Mouse (Mus musculus): ENCODE measurements around the gene C5ar2. TPM values are rescaled to one million over a fixed set of nuclear protein-coding genes. Genes with fewer than 3 reads are reported as not detected.

The C5ar2 gene
- polyA plus RNA-seq, 1 experiment from 2014 or later = 1.1 TPM

DNA sequence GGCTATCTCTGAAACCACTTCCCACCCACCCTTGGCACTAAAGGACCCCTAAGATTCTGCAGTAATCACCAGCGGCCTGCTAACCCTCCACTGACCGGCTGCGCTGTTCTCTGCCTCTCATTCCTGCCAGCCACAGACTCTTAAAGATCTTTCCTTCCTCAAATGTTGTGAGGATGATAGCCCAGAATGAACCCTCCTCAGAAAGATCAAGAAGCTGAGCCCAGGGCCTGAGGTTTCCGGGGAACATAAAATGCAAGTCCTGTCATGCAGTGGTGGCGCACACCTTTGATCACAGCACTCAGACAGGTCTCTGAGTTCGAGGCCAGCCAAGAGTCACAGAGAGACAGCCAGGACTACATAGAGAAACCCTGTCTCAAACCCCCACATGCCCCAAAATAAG lies 1.8 kb downstream of the C5ar2 start:
- peaks cover 6% of the 10 kb centered on the region; the same call in 1 of the 2 replicates for H3K4me1 ChIP-seq (ENCODE audit: insufficient read depth, low read depth, low read length)
- ATAC-seq (no peak), DNase-seq (ENCODE audit: low spot score) (no peak)
- no peak overlapping the region for H3K4me3 ChIP-seq (ENCODE audit: low read depth, low read length)
- H3K27me3 ChIP-seq (replicated peaks; ENCODE audit: insufficient read depth, low read length) = no peaks in the 10 kb centered on the region
- TF ChIP-seq CTCF (IDR thresholded peaks at IDR 0.05) (no peak), EP300 (IDR thresholded peaks at IDR 0.05) (no peak)
- H3K27ac ChIP-seq (ENCODE audit: low read length) = no peak overlapping the region
- H3K9ac ChIP-seq (replicated peaks; ENCODE audit: low read depth) = no peak overlapping the region
- no peaks in the 10 kb centered on the region for H3K9me3 ChIP-seq (ENCODE audit: low read length)
- H3K36me3 ChIP-seq (ENCODE audit: insufficient read depth, low read length) = no peaks in the 10 kb centered on the region
- WGBS = 77% methylated on average over 6 of the region's 6 CpGs
- H3K4me2 ChIP-seq (replicated peaks; ENCODE audit: low read depth, low read length) = no peak overlapping the region

DNA sequence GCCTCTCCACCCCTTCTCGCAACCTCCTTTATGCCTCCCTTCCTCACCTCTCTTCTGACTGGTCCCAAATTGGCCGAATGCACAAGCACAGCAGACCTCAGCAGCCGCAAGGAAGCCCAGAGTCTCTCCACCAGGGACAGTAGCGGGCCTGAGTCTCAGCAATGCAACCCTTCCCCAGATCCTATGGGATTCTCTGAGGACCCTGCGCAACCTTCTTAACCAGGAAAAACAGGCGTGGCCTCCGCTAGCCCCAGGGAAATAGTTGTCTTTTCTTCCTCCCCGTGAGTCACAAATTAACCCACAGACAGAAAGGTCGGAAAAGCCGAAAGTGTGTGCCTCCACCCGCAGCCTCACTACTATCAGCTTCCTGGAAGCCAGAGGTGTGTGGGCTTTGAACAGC lies 2.2 kb downstream of the C5ar2 start:
- Histone ChIP-seq H3K36me3 (ENCODE audit: insufficient read depth, low read length) (no peaks in the 10 kb centered on the region), H3K4me2 (replicated peaks; ENCODE audit: low read depth, low read length) (no peak overlapping the region), H3K27ac (ENCODE audit: low read length) (no peak overlapping the region), H3K9ac (replicated peaks; ENCODE audit: low read depth) (no peak overlapping the region), H3K27me3 (replicated peaks; ENCODE audit: insufficient read depth, low read length) (no peaks in the 10 kb centered on the region), H3K9me3 (ENCODE audit: low read length) (no peaks in the 10 kb centered on the region), H3K4me3 (ENCODE audit: low read depth, low read length) (no peak overlapping the region), H3K4me1 (ENCODE audit: insufficient read depth, low read depth, low read length) (peaks cover 6% of the 10 kb centered on the region; the same call in 1 of the 2 replicates)
- WGBS = 54% methylated on average over 11 of the region's 11 CpGs
- ATAC-seq (no peak), DNase-seq (ENCODE audit: low spot score) (no peak)
- peak; percentile 7; the same call in 1 of the 2 replicates for TF ChIP-seq CTCF (IDR thresholded peaks at IDR 0.05)
- TF ChIP-seq EP300 (IDR thresholded peaks at IDR 0.05) = no peak

DNA sequence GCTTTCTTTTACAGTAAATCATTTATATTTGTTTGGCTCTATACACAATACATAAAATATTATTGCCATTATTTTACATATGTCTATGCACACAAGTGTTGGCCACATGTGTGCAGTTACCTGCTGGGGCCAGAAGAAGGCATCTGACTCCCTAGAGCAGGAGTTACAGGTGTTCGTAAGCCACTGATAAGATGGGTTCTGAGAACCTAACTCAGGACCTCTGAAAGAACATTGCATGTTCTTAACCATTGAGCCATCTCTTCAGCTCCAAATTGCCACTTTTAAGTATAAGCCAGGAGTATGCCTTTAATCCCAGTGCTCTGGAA lies 3.0 kb downstream of the C5ar2 start:
- Histone ChIP-seq H3K27ac (ENCODE audit: low read length) (no peak overlapping the region), H3K4me1 (ENCODE audit: insufficient read depth, low read depth, low read length) (peaks cover 6% of the 10 kb centered on the region; the same call in 1 of the 2 replicates), H3K4me2 (replicated peaks; ENCODE audit: low read depth, low read length) (no peak overlapping the region), H3K4me3 (ENCODE audit: low read depth, low read length) (no peak overlapping the region), H3K9me3 (ENCODE audit: low read length) (no peaks in the 10 kb centered on the region), H3K36me3 (ENCODE audit: insufficient read depth, low read length) (no peaks in the 10 kb centered on the region), H3K27me3 (replicated peaks; ENCODE audit: insufficient read depth, low read length) (no peaks in the 10 kb centered on the region), H3K9ac (replicated peaks; ENCODE audit: low read depth) (no peak overlapping the region)
- ATAC-seq (no peak), DNase-seq (ENCODE audit: low spot score) (no peak)
- WGBS = 70% methylated on average over 1 of the region's 1 CpGs
- TF ChIP-seq EP300 (IDR thresholded peaks at IDR 0.05) = no peak

DNA sequence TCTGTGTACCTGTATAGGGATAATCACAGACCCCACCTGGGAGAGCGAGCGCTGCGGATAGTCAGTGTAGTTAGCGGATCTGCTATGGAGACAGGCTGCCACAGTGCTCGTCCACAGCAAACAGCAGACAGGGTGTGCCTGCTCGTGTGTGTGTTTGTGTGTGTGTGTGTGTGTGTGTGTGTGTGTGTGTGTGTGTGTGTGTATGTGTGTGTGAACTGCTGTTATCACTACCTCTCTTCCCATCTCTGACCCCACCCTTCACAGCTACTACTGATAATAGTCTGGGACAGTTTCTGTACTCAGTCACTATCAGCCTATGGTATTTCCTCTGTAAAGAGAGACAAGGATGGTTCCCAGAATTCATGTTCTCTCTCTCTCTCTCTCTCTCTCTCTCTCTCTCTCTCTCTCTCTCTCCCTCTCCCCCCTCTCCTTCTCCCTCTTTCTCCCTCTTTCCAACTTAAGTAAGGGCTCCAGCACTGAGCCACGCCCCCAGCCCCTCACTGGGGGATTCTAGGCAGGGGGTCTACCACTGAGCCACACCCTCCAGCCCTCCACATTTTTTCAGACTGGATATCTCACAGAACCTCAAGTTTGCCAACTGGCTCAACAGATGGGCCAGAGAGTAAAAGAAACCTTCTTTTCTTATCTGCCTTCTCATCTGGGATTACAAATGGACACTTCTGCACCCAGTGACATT lies 3.5 kb downstream of the C5ar2 start:
- no peak overlapping the region for H3K9ac ChIP-seq (replicated peaks; ENCODE audit: low read depth)
- H3K27ac ChIP-seq (ENCODE audit: low read length) = 0 out of 2 replicates have a peak overlapping the region, but pooled peaks have one; percentile 5
- H3K4me1 ChIP-seq (ENCODE audit: insufficient read depth, low read depth, low read length) = peaks cover 6% of the 10 kb centered on the region; the same call in 1 of the 2 replicates
- no peaks in the 10 kb centered on the region for H3K9me3 ChIP-seq (ENCODE audit: low read length)
- H3K4me3 ChIP-seq (ENCODE audit: low read depth, low read length) = no peak overlapping the region
- no peaks in the 10 kb centered on the region for H3K36me3 ChIP-seq (ENCODE audit: insufficient read depth, low read length)
- no peaks in the 10 kb centered on the region for H3K27me3 ChIP-seq (replicated peaks; ENCODE audit: insufficient read depth, low read length)
- TF ChIP-seq EP300 (IDR thresholded peaks at IDR 0.05) (no peak), CTCF (IDR thresholded peaks at IDR 0.05) (no peak)
- H3K4me2 ChIP-seq (replicated peaks; ENCODE audit: low read depth, low read length) = no peak overlapping the region
- ATAC-seq (no peak), DNase-seq (ENCODE audit: low spot score) (no peak)
- WGBS = 62% methylated on average over 7 of the region's 7 CpGs

DNA sequence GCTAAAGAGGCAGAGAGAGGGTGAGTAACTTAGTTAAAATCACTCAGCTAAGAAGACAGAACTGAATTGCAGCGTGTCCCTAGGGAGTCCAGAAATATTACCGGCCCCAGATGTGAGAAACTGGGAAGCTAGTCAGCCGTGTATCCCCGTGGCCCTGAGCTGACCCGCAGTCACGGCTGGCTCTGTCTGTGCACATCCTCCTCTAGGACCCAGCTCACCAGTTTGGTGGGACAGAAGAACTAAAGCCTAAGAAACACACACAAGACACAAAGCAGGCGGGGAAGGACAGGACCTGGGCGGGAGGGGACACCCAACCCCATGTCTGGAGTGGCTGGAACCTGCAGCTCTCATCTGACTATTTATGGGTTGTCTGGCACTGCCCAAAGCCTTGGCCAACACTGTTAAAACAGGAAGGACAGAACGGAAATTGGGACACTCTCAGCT lies 4.4 kb downstream of the C5ar2 start:
- peaks cover 6% of the 10 kb centered on the region; the same call in 1 of the 2 replicates for H3K4me1 ChIP-seq (ENCODE audit: insufficient read depth, low read depth, low read length)
- 52% methylated on average over 9 of the region's 9 CpGs for WGBS
- H3K9me3 ChIP-seq (ENCODE audit: low read length) = no peaks in the 10 kb centered on the region
- no peak overlapping the region for H3K27ac ChIP-seq (ENCODE audit: low read length)
- ATAC-seq (peak; percentile 56), DNase-seq (ENCODE audit: low spot score) (peak; percentile 58)
- H3K9ac ChIP-seq (replicated peaks; ENCODE audit: low read depth) = no peak overlapping the region
- H3K4me2 ChIP-seq (replicated peaks; ENCODE audit: low read depth, low read length) = no peak overlapping the region
- no peak overlapping the region for H3K4me3 ChIP-seq (ENCODE audit: low read depth, low read length)
- H3K27me3 ChIP-seq (replicated peaks; ENCODE audit: insufficient read depth, low read length) = no peaks in the 10 kb centered on the region
- H3K36me3 ChIP-seq (ENCODE audit: insufficient read depth, low read length) = no peaks in the 10 kb centered on the region
- TF ChIP-seq EP300 (IDR thresholded peaks at IDR 0.05) (no peak), CTCF (IDR thresholded peaks at IDR 0.05) (no peak)

DNA sequence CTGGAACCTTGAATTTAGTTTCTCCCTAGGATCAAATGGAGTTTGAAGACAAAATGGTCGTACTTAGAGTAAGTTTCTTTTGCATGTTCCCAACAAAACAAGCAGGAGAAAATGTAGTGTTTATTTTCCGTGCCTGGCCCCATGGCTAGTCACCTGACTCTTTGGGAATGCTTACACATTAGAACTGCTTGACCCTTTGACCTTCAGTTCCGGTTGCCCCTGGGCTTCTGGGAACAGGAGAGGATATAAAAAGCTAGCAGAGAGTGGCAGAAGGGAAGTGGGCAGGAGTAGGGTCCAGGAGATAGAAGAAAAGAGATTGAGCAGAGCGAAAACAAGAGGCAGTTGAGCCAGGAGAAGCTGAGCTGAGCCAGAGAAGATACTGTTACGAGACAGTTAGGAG lies 14.1 kb downstream of the C5ar2 start:
- DNase-seq (ENCODE audit: low spot score) = peak; percentile 14
- no peak for TF ChIP-seq CTCF (IDR thresholded peaks at IDR 0.05)
- TF ChIP-seq EP300 (IDR thresholded peaks at IDR 0.05) = 0 out of 2 replicates have a peak, but pooled peaks have one; percentile 27
- H3K27ac ChIP-seq (ENCODE audit: low read length) = no peak overlapping the region
- no peaks in the 10 kb centered on the region for H3K4me1 ChIP-seq (ENCODE audit: insufficient read depth, low read depth, low read length)
- no peaks in the 10 kb centered on the region for H3K9me3 ChIP-seq (ENCODE audit: low read length)
- ATAC-seq = 0 out of 2 replicates have a peak, but pooled peaks have one; percentile 23
- no peak overlapping the region for H3K4me3 ChIP-seq (ENCODE audit: low read depth, low read length)
- H3K27me3 ChIP-seq (replicated peaks; ENCODE audit: insufficient read depth, low read length) = no peaks in the 10 kb centered on the region
- H3K36me3 ChIP-seq (ENCODE audit: insufficient read depth, low read length) = no peaks in the 10 kb centered on the region
- no peak overlapping the region for H3K9ac ChIP-seq (replicated peaks; ENCODE audit: low read depth)
- WGBS = 26% methylated on average over 5 of the region's 5 CpGs
- no peak overlapping the region for H3K4me2 ChIP-seq (replicated peaks; ENCODE audit: low read depth, low read length)

Data from lung, postnatal 0 days (tissue).